In genomic region chr8:47743419-47743818, GRCm38 (mm10) we compare ENCODE assay signal across 9 mouse cellular contexts. TPM values are rescaled to one million over a fixed set of nuclear protein-coding genes. Genes with fewer than 3 reads are reported as not detected.
A peak's percentile ranks its signal among the peaks of the same experiment; 100 is the strongest.
DNase-seq lines count a peak whose midpoint lies in the region; ATAC-seq and TF ChIP-seq lines count a peak whose summit lies in the region.
"Had no signal": no experiment of that assay in that cellular context is flagged by ENCODE, and none has a peak within 500 bp of the region (broad histone marks: within the 10 kb centered on the region; RNA-seq: fewer than 3 reads in every experiment).

No protein-coding gene starts in this region.

- no peaks in the 10 kb centered on the region for H3K9me3 ChIP-seq in heart, embryonic 10.5 days
- no peaks in the 10 kb centered on the region for H3K9me3 ChIP-seq in kidney, postnatal 0 days (replicated peaks; ENCODE audit: low read length)
- H3K9me3 ChIP-seq in liver, embryonic 11.5 days (ENCODE audit: control insufficient read depth, low read length) = no peaks in the 10 kb centered on the region
- H3K9me3 ChIP-seq in neural tube, embryonic 15.5 days (replicated peaks) = no peaks in the 10 kb centered on the region

- H3K9ac ChIP-seq in kidney, postnatal 0 days (ENCODE audit: low read depth, low read length) = 0 out of 2 replicates have a peak overlapping the region, but pooled peaks have one; percentile 18
- no peak overlapping the region for H3K9ac ChIP-seq in liver, embryonic 11.5 days (ENCODE audit: low read depth, low read length)
- no peak overlapping the region for H3K9ac ChIP-seq in neural tube, embryonic 15.5 days (replicated peaks)

- no peaks in the 10 kb centered on the region for H3K36me3 ChIP-seq in C2C12 (ENCODE audit: control insufficient read depth, insufficient read depth)
- H3K36me3 ChIP-seq in heart, embryonic 10.5 days = no peaks in the 10 kb centered on the region
- no peaks in the 10 kb centered on the region for H3K36me3 ChIP-seq in kidney, postnatal 0 days (ENCODE audit: insufficient read depth, low read length)
- H3K36me3 ChIP-seq in liver, embryonic 11.5 days (ENCODE audit: control insufficient read depth, insufficient read depth, low read length) = no peaks in the 10 kb centered on the region
- H3K36me3 ChIP-seq in neural tube, embryonic 15.5 days = no peaks in the 10 kb centered on the region

- H3K79me2 ChIP-seq in C2C12 (ENCODE audit: control insufficient read depth, insufficient read depth) = no peaks in the 10 kb centered on the region

- no peak overlapping the region for H3K4me3 ChIP-seq in C2C12 (ENCODE audit: insufficient read depth, poor library complexity, severe bottlenecking)
- no peak overlapping the region for H3K4me3 ChIP-seq in bone marrow macrophage, adult 2 months (ENCODE audit: insufficient read depth, low read length)
- H3K4me3 ChIP-seq in embryonic fibroblast, embryonic 13.5 days (ENCODE audit: insufficient read depth, low read length) = no peak overlapping the region
- H3K4me3 ChIP-seq in heart, embryonic 10.5 days = no peak overlapping the region
- H3K4me3 ChIP-seq in kidney, postnatal 0 days (replicated peaks; ENCODE audit: low read depth, low read length) = no peak overlapping the region
- H3K4me3 ChIP-seq in liver, embryonic 11.5 days (ENCODE audit: low read depth, low read length) = no peak overlapping the region
- no peak overlapping the region for H3K4me3 ChIP-seq in neural tube, embryonic 15.5 days (replicated peaks)
- H3K4me3 ChIP-seq: erythroblast, embryonic 14.5 days had no signal

- peak; percentile 80 for TF ChIP-seq CTCF in C2C12 (IDR thresholded peaks at IDR 0.05; ENCODE audit: control insufficient read depth, insufficient read depth, insufficient read length)
- peak; percentile 85 for TF ChIP-seq CTCF in bone marrow macrophage, adult 2 months (IDR thresholded peaks at IDR 0.05; ENCODE audit: low read depth, low read length)
- peak; percentile 91 for TF ChIP-seq CTCF in embryonic fibroblast, embryonic 13.5 days (IDR thresholded peaks at IDR 0.05; ENCODE audit: borderline replicate concordance, insufficient read depth, low read length)
- peak; percentile 97 for TF ChIP-seq CTCF in kidney, postnatal 0 days (IDR thresholded peaks at IDR 0.05; ENCODE audit: low read depth)

- WGBS in heart, embryonic 10.5 days = 9% methylated on average over 11 of the region's 11 CpGs
- WGBS in kidney, postnatal 0 days = 9% methylated on average over 11 of the region's 11 CpGs
- WGBS in liver, embryonic 11.5 days = 7% methylated on average over 11 of the region's 11 CpGs
- WGBS in neural tube, embryonic 15.5 days = 6% methylated on average over 11 of the region's 11 CpGs

- no peak overlapping the region for H3K27ac ChIP-seq in bone marrow macrophage, adult 2 months (ENCODE audit: insufficient read depth, low read depth, low read length)
- H3K27ac ChIP-seq in embryonic fibroblast, embryonic 13.5 days (ENCODE audit: insufficient read depth, low read length) = no peak overlapping the region
- no peak overlapping the region for H3K27ac ChIP-seq in heart, embryonic 10.5 days
- H3K27ac ChIP-seq in kidney, postnatal 0 days = no peak overlapping the region
- H3K27ac ChIP-seq in liver, embryonic 11.5 days (ENCODE audit: low read depth, low read length) = no peak overlapping the region
- H3K27ac ChIP-seq in neural tube, embryonic 15.5 days (replicated peaks) = no peak overlapping the region

- TF ChIP-seq POLR2A in bone marrow macrophage, adult 2 months (IDR thresholded peaks at IDR 0.05; ENCODE audit: borderline replicate concordance, low read depth, low read length) = no peak
- no peak for TF ChIP-seq POLR2A in embryonic fibroblast, embryonic 13.5 days (IDR thresholded peaks at IDR 0.05; ENCODE audit: low read depth, low read length)

- DNase-seq in heart, embryonic 10.5 days (ENCODE audit: low spot score) = peak; percentile 87
- DNase-seq in kidney, postnatal 0 days (ENCODE audit: low spot score) = peak; percentile 88
- peak; percentile 75 for DNase-seq in liver, embryonic 11.5 days (ENCODE audit: low spot score)
- peak; percentile 96 for DNase-seq in testis, postnatal 10 days (ENCODE audit: low spot score)

- H3K4me1 ChIP-seq in bone marrow macrophage, adult 2 months (ENCODE audit: control insufficient read depth, insufficient read depth, low read length) = no peaks in the 10 kb centered on the region
- no peaks in the 10 kb centered on the region for H3K4me1 ChIP-seq in embryonic fibroblast, embryonic 13.5 days (ENCODE audit: control insufficient read depth, insufficient read depth, low read length)
- H3K4me1 ChIP-seq in heart, embryonic 10.5 days = no peaks in the 10 kb centered on the region; the same call in 1 of the 2 replicates
- H3K4me1 ChIP-seq in kidney, postnatal 0 days (replicated peaks; ENCODE audit: insufficient read depth, low read length) = no peaks in the 10 kb centered on the region
- H3K4me1 ChIP-seq in liver, embryonic 11.5 days (replicated peaks; ENCODE audit: control insufficient read depth, insufficient read depth, low read length) = no peaks in the 10 kb centered on the region
- H3K4me1 ChIP-seq in neural tube, embryonic 15.5 days = peaks cover 15% of the 10 kb centered on the region

- H3K79me3 ChIP-seq in C2C12 (ENCODE audit: low read depth) = no peaks in the 10 kb centered on the region

- 0 out of 2 replicates have a peak, but pooled peaks have one; percentile 50 for ATAC-seq in kidney, postnatal 0 days (replicated peaks; ENCODE audit: low FRiP score, low read depth)
- ATAC-seq in liver, embryonic 11.5 days (replicated peaks; ENCODE audit: low FRiP score) = no peak
- peak; percentile 77 for ATAC-seq in neural tube, embryonic 15.5 days (ENCODE audit: low FRiP score)

- H3K27me3 ChIP-seq in C2C12 (ENCODE audit: control insufficient read depth, insufficient read depth, insufficient read length) = no peaks in the 10 kb centered on the region
- peaks cover 13% of the 10 kb centered on the region; the same call in 1 of the 2 replicates for H3K27me3 ChIP-seq in heart, embryonic 10.5 days (ENCODE audit: insufficient read depth, poor library complexity, severe bottlenecking)
- no peaks in the 10 kb centered on the region for H3K27me3 ChIP-seq in kidney, postnatal 0 days (ENCODE audit: insufficient read depth, low read length)
- no peaks in the 10 kb centered on the region for H3K27me3 ChIP-seq in liver, embryonic 11.5 days (replicated peaks; ENCODE audit: control insufficient read depth, insufficient read depth, low read length)
- no peaks in the 10 kb centered on the region for H3K27me3 ChIP-seq in neural tube, embryonic 15.5 days (replicated peaks)

- H3ac ChIP-seq in C2C12 (ENCODE audit: control insufficient read depth, insufficient read length, low read depth) = no peak overlapping the region

- peak overlapping the region; percentile 30; the same call in 1 of the 2 replicates for H3K4me2 ChIP-seq in kidney, postnatal 0 days (ENCODE audit: low read length)
- no peak overlapping the region for H3K4me2 ChIP-seq in liver, embryonic 11.5 days
- peak overlapping the region; percentile 44 for H3K4me2 ChIP-seq in neural tube, embryonic 15.5 days

TF ChIP-seq in C2C12, 6 proteins besides CTCF, POLR2A, EP300 and RAD21:
- TF ChIP-seq CEBPB (IDR thresholded peaks at IDR 0.05; ENCODE audit: low read depth) = no peak
- no peak for TF ChIP-seq MAX (IDR thresholded peaks at IDR 0.05)
- TF ChIP-seq MYOD1 (IDR thresholded peaks at IDR 0.05; ENCODE audit: control insufficient read depth, insufficient read length, low read depth) = no peak
- TF ChIP-seq MYOG (IDR thresholded peaks at IDR 0.05; ENCODE audit: control insufficient read depth, extremely low read depth, insufficient read length) = no peak
- no peak for TF ChIP-seq FOSL1 (IDR thresholded peaks at IDR 0.05; ENCODE audit: insufficient read depth, low read length, poor library complexity, severe bottlenecking)
- TF ChIP-seq USF1 (IDR thresholded peaks at IDR 0.05; ENCODE audit: low read depth) = no peak
TF ChIP-seq in C2C12: peak in this region for 0.

RNA-seq across cellular contexts. Expression of gene Cdkn2aip, which starts 29.7 kb away (rescaled TPM):
- polyA plus RNA-seq in C2C12 (2012; fragmentation: generic; extraction: Trizol) = 3.8 TPM
- polyA plus RNA-seq in bone marrow macrophage, adult 2 months (2012; ENCODE audit: insufficient read depth, insufficient read length, missing spikeins) = 8.2 and 9.5 TPM in 2 replicates
- 9.8 and 10.4 TPM in 2 replicates for polyA plus RNA-seq in embryonic fibroblast, embryonic 13.5 days (2011; ENCODE audit: insufficient read length, low read depth, missing spikeins)
- 17.3 and 18.4 TPM in 2 replicates for polyA plus RNA-seq in heart, embryonic 10.5 days (2016; fragmentation: Nextera tagmentation; extraction: Ambion mirVana)
- 23.6 and 27.5 TPM in 2 replicates for polyA plus RNA-seq in kidney, postnatal 0 days (2015; fragmentation: Nextera tagmentation; extraction: Ambion mirVana)
- 22.2 and 27.9 TPM in 2 replicates for polyA plus RNA-seq in liver, embryonic 11.5 days (2014; fragmentation: Nextera tagmentation; extraction: Ambion mirVana)
- 26.9 and 27.4 TPM in 2 replicates for polyA plus RNA-seq in neural tube, embryonic 15.5 days (2015; fragmentation: Nextera tagmentation; extraction: Ambion mirVana)
